Mouse (Mus musculus) kidney, adult 2 months (tissue): ENCODE measurements at regions not wholly inside any gene's neighbourhood (a gene's known extent, or its start where the extent isn't known, plus 50 kb on each side); places are given as distances from the start of the nearest gene placed in this dataset.

ENCODE experiments used
- CTCF ChIP-seq: fragments of 200-500 bp; conservative IDR thresholded peaks from 2 replicates; pipeline ENCODE4 v1.5.1; 2011; ENCODE audit warnings: low read depth, mild to moderate bottlenecking, control low read depth, low read length, moderate library complexity, mixed read lengths; ENCODE audit not compliant: insufficient read depth, insufficient read length
- POLR2A ChIP-seq: fragments of 200-500 bp; IDR thresholded peaks from one replicate; pipeline ENCODE4 v1.6.1; 2011; ENCODE audit warnings: low read depth, low read length, control low read depth

GRCm38 (mm10) chr3:83562026-83562425 lies 204.1 kb upstream of the Sfrp2 start:
- TF ChIP-seq CTCF (no peak), POLR2A (no peak)
